Mouse (Mus musculus): Measurements from ENCODE around the gene Mob3c.

DNA sequence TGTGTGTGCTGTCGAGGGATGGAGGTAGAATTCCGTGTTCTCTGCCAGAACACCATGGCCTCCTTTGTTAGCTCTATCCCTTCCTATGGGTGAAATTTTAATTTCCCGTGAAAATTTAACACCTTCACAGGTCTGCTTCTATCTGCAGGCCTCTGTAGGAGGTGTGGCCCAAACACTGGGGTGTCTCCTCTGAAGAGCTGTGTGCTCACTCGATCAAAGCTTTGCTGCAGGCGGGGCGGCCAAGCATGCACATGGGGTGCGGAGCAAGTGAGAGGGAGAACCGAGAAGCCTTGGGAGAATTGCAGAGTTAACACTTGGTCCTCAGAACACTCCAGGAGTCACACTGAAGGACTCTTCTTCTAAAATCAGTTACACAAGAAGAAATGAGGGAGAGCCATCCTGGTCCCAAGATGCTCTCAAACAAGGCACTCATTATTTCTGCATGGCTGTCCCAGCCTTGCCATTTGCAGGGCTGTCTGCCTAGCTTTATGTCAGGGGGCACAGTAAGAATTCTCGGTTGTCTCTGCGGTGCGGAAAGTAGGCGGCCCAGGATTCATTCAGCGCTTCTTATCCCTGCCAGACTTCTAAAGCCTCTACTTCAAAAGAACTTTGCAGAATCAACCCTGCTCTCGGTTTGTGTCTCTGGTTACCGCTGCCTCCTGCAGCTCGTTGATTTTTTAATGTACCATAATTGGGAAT is 41.8 kb downstream of the Mob3c start:
- TF ChIP-seq CTCF (IDR thresholded peaks at IDR 0.05; ENCODE audit: low read depth): no peak
- TF ChIP-seq EP300 (IDR thresholded peaks at IDR 0.05; ENCODE audit: low read depth): no peak
